Mouse (Mus musculus) myocyte (in vitro differentiated cells): ENCODE data around the gene Thap8. TPM values are rescaled to one million over a fixed set of nuclear protein-coding genes. Genes with fewer than 3 reads are reported as not detected.

Experiments used
- H3K27me3 ChIP-seq: one replicate; pipeline ENCODE4 v1.6.1; 2011; ENCODE audit not compliant: control insufficient read depth, insufficient read depth, insufficient read length
- H3K36me3 ChIP-seq: one replicate; pipeline ENCODE4 v1.6.1; 2011; ENCODE audit not compliant: control insufficient read depth, insufficient read depth
- H3K4me2 ChIP-seq: one replicate; pipeline ENCODE4 v1.6.1; 2011; ENCODE audit warnings: low read depth, control low read depth
- H3K4me3 ChIP-seq: one replicate; pipeline ENCODE4 v1.5.1; 2011; ENCODE audit warnings: mild to moderate bottlenecking, control low read depth, moderate library complexity
- H3K79me2 ChIP-seq: one replicate; pipeline ENCODE4 v1.6.1; 2011; ENCODE audit not compliant: control insufficient read depth, insufficient read depth
- H3ac ChIP-seq: one replicate; pipeline ENCODE4 v1.6.1; 2011; ENCODE audit not compliant: control insufficient read depth, insufficient read length
- CEBPB ChIP-seq: IDR thresholded peaks from 2 replicates; pipeline ENCODE4 v1.6.1; 2011; ENCODE audit warnings: mild to moderate bottlenecking, moderate library complexity; ENCODE audit not compliant: poor library complexity, insufficient read depth, severe bottlenecking
- E2F4 ChIP-seq: IDR thresholded peaks from one replicate; pipeline ENCODE4 v1.6.1; 2011; ENCODE audit warnings: mild to moderate bottlenecking, control low read depth, moderate library complexity; ENCODE audit not compliant: insufficient read depth
- MAX ChIP-seq: IDR thresholded peaks from one replicate; pipeline ENCODE4 v1.6.1; 2011; ENCODE audit warnings: low read depth, mild to moderate bottlenecking, control low read depth
- MYOD1 ChIP-seq, 3 experiments: IDR thresholded peaks; one replicate each; pipeline ENCODE4 v1.6.1; 2011; ENCODE audit warnings: control low read depth in 2 of 3, low read depth in 2 of 3, mild to moderate bottlenecking in 2 of 3, moderate library complexity in 1 of 3; ENCODE audit not compliant: insufficient read length in 2 of 3, control insufficient read depth in 1 of 3
- MYOG ChIP-seq, 3 experiments: IDR thresholded peaks; one replicate each; pipeline ENCODE4 v1.6.1; 2011; ENCODE audit warnings: control low read depth in 2 of 3, low read depth in 2 of 3, mild to moderate bottlenecking in 2 of 3; ENCODE audit not compliant: insufficient read length in 2 of 3, control insufficient read depth in 1 of 3, insufficient read depth in 1 of 3
- POLR2A ChIP-seq: IDR thresholded peaks from one replicate; pipeline ENCODE4 v1.6.1; 2011; ENCODE audit warnings: low read depth, mild to moderate bottlenecking, control low read depth, moderate library complexity; ENCODE audit not compliant: insufficient read length
- POLR2AphosphoS2 ChIP-seq: IDR thresholded peaks from one replicate; pipeline ENCODE4 v1.6.1; 2011; ENCODE audit warnings: low read depth, control low read depth; ENCODE audit not compliant: insufficient read length
- REST ChIP-seq: IDR thresholded peaks from one replicate; pipeline ENCODE4 v1.6.1; 2011; ENCODE audit warnings: mild to moderate bottlenecking, control low read depth, moderate library complexity; ENCODE audit not compliant: insufficient read depth, insufficient read length
- SRF ChIP-seq: IDR thresholded peaks from one replicate; pipeline ENCODE4 v1.6.1; 2011; ENCODE audit warnings: low read depth; ENCODE audit not compliant: control insufficient read depth, insufficient read length
- TCF12 ChIP-seq: IDR thresholded peaks from one replicate; pipeline ENCODE4 v1.6.1; 2011; ENCODE audit warnings: mild to moderate bottlenecking, control low read depth; ENCODE audit not compliant: poor library complexity, insufficient read depth, severe bottlenecking
- TCF3 ChIP-seq: IDR thresholded peaks from one replicate; pipeline ENCODE4 v1.6.1; 2011; ENCODE audit warnings: low read depth, control low read depth; ENCODE audit not compliant: insufficient read length
- USF1 ChIP-seq: IDR thresholded peaks from one replicate; pipeline ENCODE4 v1.6.1; 2011; ENCODE audit warnings: low read depth, mild to moderate bottlenecking, control low read depth, moderate library complexity
- polyA plus RNA-seq: library from polyadenylated mRNA; unstranded; fragments of >200 nt; fragmentation: generic; extraction: Trizol; gene quantifications from one replicate; pipeline ENCODE4 v1.2.1, GENCODE M21; 2012; ENCODE audit warnings: missing spikeins

Thap8 gene
- polyA plus RNA-seq, 1 experiment: 0.02 TPM

GRCm38 (mm10) chr7:30332622-30333259 is 52.8 kb downstream of the Thap8 start:
- Histone ChIP-seq H3K36me3 (no peaks in the 10 kb centered on the region), H3K79me2 (no peaks in the 10 kb centered on the region), H3ac (no peak overlapping the region), H3K4me3 (no peak overlapping the region), H3K4me2 (no peak overlapping the region), H3K27me3 (peaks cover 26% of the 10 kb centered on the region)
- TF ChIP-seq TCF12 (no peak), MAX (no peak)

DNA sequence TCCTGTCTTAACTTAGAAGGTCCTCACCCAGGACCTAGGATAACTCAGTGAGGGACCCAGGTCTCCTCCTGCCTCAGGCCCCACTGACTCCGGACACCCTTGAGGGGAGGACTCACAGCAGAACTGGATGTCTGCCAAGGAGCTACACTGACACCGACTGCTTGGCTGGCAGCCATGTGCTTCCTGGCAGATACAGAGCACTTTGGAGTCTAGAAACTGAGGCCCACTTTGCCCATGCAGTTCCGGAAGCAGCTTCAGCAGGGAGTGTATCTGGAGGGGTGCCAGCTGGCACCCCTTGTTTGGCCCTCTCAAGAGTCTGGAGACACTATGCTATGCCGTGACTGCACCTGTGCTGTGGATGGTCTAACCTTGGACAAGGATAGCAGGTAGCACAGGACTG is 53.5 kb downstream of the Thap8 start:
- H3K4me3 ChIP-seq: no peak overlapping the region
- H3K79me2 ChIP-seq: no peaks in the 10 kb centered on the region
- no peak for TF ChIP-seq POLR2AphosphoS2
- TF ChIP-seq E2F4: no peak
- no peak for TF ChIP-seq MYOG (IDR thresholded peaks at IDR 0.05; ENCODE audit: control insufficient read depth in 1 of 3, insufficient read depth in 1 of 3, insufficient read length in 2 of 3, low read depth in 2 of 3)
- no peak for TF ChIP-seq TCF3
- no peak for TF ChIP-seq POLR2A
- TF ChIP-seq MAX: no peak
- no peak for TF ChIP-seq SRF
- TF ChIP-seq REST: no peak
- TF ChIP-seq USF1: no peak
- no peak for TF ChIP-seq TCF12
- no peak for TF ChIP-seq MYOD1 (IDR thresholded peaks at IDR 0.05; ENCODE audit: control insufficient read depth in 1 of 3, insufficient read length in 2 of 3, low read depth in 2 of 3)
- no peak for TF ChIP-seq CEBPB
- H3K4me2 ChIP-seq: no peak overlapping the region
- H3K27me3 ChIP-seq: peaks cover 26% of the 10 kb centered on the region
- no peaks in the 10 kb centered on the region for H3K36me3 ChIP-seq
- no peak overlapping the region for H3ac ChIP-seq

GRCm38 (mm10) chr7:30334563-30334962 is 54.7 kb downstream of the Thap8 start:
- H3ac ChIP-seq: no peak overlapping the region
- no peak for TF ChIP-seq USF1
- no peak for TF ChIP-seq POLR2A
- TF ChIP-seq MYOD1 (IDR thresholded peaks at IDR 0.05; ENCODE audit: control insufficient read depth in 1 of 3, insufficient read length in 2 of 3, low read depth in 2 of 3): no peak
- TF ChIP-seq POLR2AphosphoS2: no peak
- TF ChIP-seq MYOG (IDR thresholded peaks at IDR 0.05; ENCODE audit: control insufficient read depth in 1 of 3, insufficient read depth in 1 of 3, insufficient read length in 2 of 3, low read depth in 2 of 3): no peak
- TF ChIP-seq MAX: no peak
- no peak for TF ChIP-seq REST
- TF ChIP-seq E2F4: no peak
- H3K79me2 ChIP-seq: no peaks in the 10 kb centered on the region
- no peak overlapping the region for H3K4me3 ChIP-seq
- H3K27me3 ChIP-seq: peaks cover 37% of the 10 kb centered on the region
- H3K36me3 ChIP-seq: no peaks in the 10 kb centered on the region
- no peak overlapping the region for H3K4me2 ChIP-seq

DNA sequence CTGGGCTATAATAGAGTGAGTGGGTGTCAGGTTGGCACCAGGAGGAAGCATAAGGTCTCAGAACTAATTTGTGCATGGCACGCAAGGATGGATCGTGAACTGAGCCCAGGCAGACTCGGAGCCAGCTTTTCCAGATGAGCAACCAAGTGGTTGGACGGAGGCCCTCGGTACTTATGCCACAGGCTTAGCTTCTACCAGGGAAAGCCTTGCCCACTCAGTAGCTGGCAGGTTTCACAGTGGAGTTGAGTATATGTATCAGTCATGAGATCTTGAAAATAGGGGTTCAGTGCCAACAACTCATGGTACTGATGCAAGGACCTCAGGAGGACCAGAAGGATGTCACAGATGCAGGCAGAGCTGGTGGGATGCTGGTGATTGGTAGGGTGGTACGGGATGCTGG is 55.8 kb downstream of the Thap8 start:
- Histone ChIP-seq H3K4me3 (no peak overlapping the region), H3K36me3 (no peaks in the 10 kb centered on the region), H3ac (no peak overlapping the region), H3K4me2 (no peak overlapping the region), H3K27me3 (peaks cover 37% of the 10 kb centered on the region), H3K79me2 (no peaks in the 10 kb centered on the region)
- TF ChIP-seq MYOD1 (IDR thresholded peaks at IDR 0.05; ENCODE audit: control insufficient read depth in 1 of 3, insufficient read length in 2 of 3, low read depth in 2 of 3) (no peak), SRF (no peak), E2F4 (no peak), MYOG (IDR thresholded peaks at IDR 0.05; ENCODE audit: control insufficient read depth in 1 of 3, insufficient read depth in 1 of 3, insufficient read length in 2 of 3, low read depth in 2 of 3) (no peak), USF1 (no peak), POLR2AphosphoS2 (no peak), TCF12 (no peak), MAX (no peak), POLR2A (no peak), CEBPB (no peak), TCF3 (no peak), REST (no peak)

DNA sequence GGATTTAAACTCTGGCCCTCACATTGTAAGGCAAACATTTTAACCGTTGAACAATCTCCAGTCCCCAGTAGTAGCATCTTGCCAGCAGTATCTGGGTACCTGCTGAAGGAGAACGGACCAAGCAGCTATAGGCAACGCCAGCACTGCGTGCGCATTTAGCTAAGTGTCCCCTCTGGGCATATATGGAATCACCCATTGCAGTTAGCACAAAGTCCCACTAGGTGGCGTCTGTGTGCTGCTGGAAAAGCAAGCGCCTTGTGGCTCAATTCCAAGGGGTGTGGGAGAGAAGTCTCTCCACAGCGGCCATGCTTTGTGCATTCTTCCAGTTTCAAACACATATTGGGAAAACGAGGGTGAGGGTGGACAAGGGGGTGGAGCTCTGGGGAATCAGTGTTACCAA is 56.5 kb downstream of the Thap8 start:
- H3K27me3 ChIP-seq: peaks cover 37% of the 10 kb centered on the region
- no peak overlapping the region for H3K4me3 ChIP-seq
- no peak overlapping the region for H3K4me2 ChIP-seq
- H3K79me2 ChIP-seq: no peaks in the 10 kb centered on the region
- H3K36me3 ChIP-seq: no peaks in the 10 kb centered on the region
- TF ChIP-seq TCF3: no peak
- no peak for TF ChIP-seq USF1
- TF ChIP-seq MYOD1 (IDR thresholded peaks at IDR 0.05; ENCODE audit: control insufficient read depth in 1 of 3, insufficient read length in 2 of 3, low read depth in 2 of 3): no peak
- no peak for TF ChIP-seq MYOG (IDR thresholded peaks at IDR 0.05; ENCODE audit: control insufficient read depth in 1 of 3, insufficient read depth in 1 of 3, insufficient read length in 2 of 3, low read depth in 2 of 3)
- no peak for TF ChIP-seq CEBPB
- H3ac ChIP-seq: no peak overlapping the region
